Mouse (Mus musculus) intestine, embryonic 16.5 days (tissue): ENCODE measurements at regions not wholly inside any gene's neighbourhood (a gene's known extent, or its start where the extent isn't known, plus 50 kb on each side); places are given as distances from the start of the nearest gene placed in this dataset.

ENCODE experiments used
- ATAC-seq: fragments of 200-750 bp; cut with Nextera tagmentation; 2 replicates; pipeline ENCODE4 v1.8.0; 2017; ENCODE audit warnings: moderate TSS enrichment, moderate library complexity
- H3K27ac ChIP-seq: fragments of 300-500 bp; sonication (generic); 2 replicates; pipeline ENCODE4 v1.5.1; 2014; ENCODE audit warnings: mild to moderate bottlenecking, low read length
- H3K27me3 ChIP-seq: fragments of 300-500 bp; sonication (generic); replicated peaks from 2 replicates; pipeline ENCODE4 v1.6.1; 2014; ENCODE audit warnings: low read length, control low read depth, mixed read lengths; ENCODE audit not compliant: control insufficient read depth, insufficient read depth
- H3K36me3 ChIP-seq: fragments of 300-500 bp; sonication (generic); 2 replicates; pipeline ENCODE4 v1.6.1; 2014; ENCODE audit warnings: low read length, control low read depth; ENCODE audit not compliant: control insufficient read depth, insufficient read depth
- H3K4me1 ChIP-seq: fragments of 300-500 bp; sonication (generic); 2 replicates; pipeline ENCODE4 v1.6.1; 2014; ENCODE audit warnings: low read length, control low read depth, mixed read lengths; ENCODE audit not compliant: control insufficient read depth, insufficient read depth
- H3K4me2 ChIP-seq: fragments of 300-500 bp; sonication (generic); 2 replicates; pipeline ENCODE4 v1.6.1; 2014; ENCODE audit warnings: low read depth, low read length, control low read depth
- H3K4me3 ChIP-seq: fragments of 300-500 bp; sonication (generic); 2 replicates; pipeline ENCODE4 v1.5.1; 2014; ENCODE audit warnings: mild to moderate bottlenecking, low read length
- H3K9ac ChIP-seq: fragments of 300-500 bp; sonication (generic); 2 replicates; pipeline ENCODE4 v1.6.1; 2014; ENCODE audit warnings: low read depth, low read length
- H3K9me3 ChIP-seq: fragments of 300-500 bp; sonication (generic); 2 replicates; pipeline ENCODE4 v1.6.1; 2016; ENCODE audit warnings: low read length, control low read depth; ENCODE audit not compliant: control insufficient read depth
- WGBS: fragments of 180-500 bp; shearing (Covaris S2); extraction: QIAGEN DNeasy Blood & Tissue Kit; methylation state at CpG from one replicate; pipeline ENCODE4 v1.1.7; 2014; 5-methylcytosine and 5-hydroxymethylcytosine counted together

- Histone ChIP-seq H3K4me2 (no peak overlapping the region), H3K4me1 (no peaks in the 10 kb centered on the region), H3K27ac (no peak overlapping the region), H3K4me3 (no peak overlapping the region), H3K36me3 (no peaks in the 10 kb centered on the region), H3K9ac (no peak overlapping the region), H3K27me3 (no peaks in the 10 kb centered on the region), H3K9me3 (no peaks in the 10 kb centered on the region)
- 80% methylated on average over 3 of the region's 3 CpGs for WGBS
- ATAC-seq = no peak
These were observed 262.3 kb upstream of the Emcn start for GRCm38 (mm10) chr3:137078600-137078975.

- WGBS = 87% methylated on average over 8 of the region's 8 CpGs
- H3K4me3 ChIP-seq = no peak overlapping the region
These were observed 254.0 kb upstream of the Emcn start for GRCm38 (mm10) chr3:137086896-137087295.

GRCm38 (mm10) chr3:137100627-137101404, 240.1 kb upstream of the Emcn start:
- WGBS = 55% methylated on average over 4 of the region's 4 CpGs

More at GRCm38 (mm10) chr3:137086896-137087295, 254.0 kb upstream of the Emcn start:
- Histone ChIP-seq H3K27me3 (no peaks in the 10 kb centered on the region), H3K9me3 (no peaks in the 10 kb centered on the region), H3K9ac (no peak overlapping the region), H3K4me2 (no peak overlapping the region), H3K4me1 (no peaks in the 10 kb centered on the region), H3K36me3 (no peaks in the 10 kb centered on the region), H3K27ac (no peak overlapping the region)
- ATAC-seq = no peak

GRCm38 (mm10) chr3:137105930-137106329, 234.9 kb upstream of the Emcn start:
- Histone ChIP-seq H3K36me3 (no peaks in the 10 kb centered on the region), H3K4me1 (no peaks in the 10 kb centered on the region), H3K4me3 (no peak overlapping the region), H3K9ac (no peak overlapping the region), H3K27ac (no peak overlapping the region), H3K4me2 (no peak overlapping the region), H3K27me3 (no peaks in the 10 kb centered on the region), H3K9me3 (no peaks in the 10 kb centered on the region)
- WGBS = 88% methylated on average over 1 of the region's 1 CpGs
- ATAC-seq = no peak

More at GRCm38 (mm10) chr3:137100627-137101404, 240.1 kb upstream of the Emcn start:
- H3K9ac ChIP-seq = no peak overlapping the region
- H3K27me3 ChIP-seq = no peaks in the 10 kb centered on the region
- H3K4me3 ChIP-seq = no peak overlapping the region
- no peaks in the 10 kb centered on the region for H3K36me3 ChIP-seq
- no peaks in the 10 kb centered on the region for H3K9me3 ChIP-seq
- H3K4me1 ChIP-seq = no peaks in the 10 kb centered on the region
- ATAC-seq = no peak
- H3K27ac ChIP-seq = no peak overlapping the region
- no peak overlapping the region for H3K4me2 ChIP-seq

- 91% methylated on average over 2 of the region's 2 CpGs for WGBS
- H3K27ac ChIP-seq = no peak overlapping the region
- H3K4me2 ChIP-seq = no peak overlapping the region
- no peaks in the 10 kb centered on the region for H3K4me1 ChIP-seq
- no peak overlapping the region for H3K4me3 ChIP-seq
- H3K9ac ChIP-seq = no peak overlapping the region
- no peaks in the 10 kb centered on the region for H3K27me3 ChIP-seq
- no peak for ATAC-seq
- no peaks in the 10 kb centered on the region for H3K36me3 ChIP-seq
- no peaks in the 10 kb centered on the region for H3K9me3 ChIP-seq
These were observed 232.7 kb upstream of the Emcn start for GRCm38 (mm10) chr3:137108197-137108596.

GRCm38 (mm10) chr3:137109786-137110185, 231.1 kb upstream of the Emcn start:
- no peak overlapping the region for H3K9ac ChIP-seq
- no peak overlapping the region for H3K4me3 ChIP-seq
- no peaks in the 10 kb centered on the region for H3K27me3 ChIP-seq
- no peak overlapping the region for H3K4me2 ChIP-seq
- WGBS = 87% methylated on average over 9 of the region's 9 CpGs
- H3K9me3 ChIP-seq = no peaks in the 10 kb centered on the region
- H3K27ac ChIP-seq = no peak overlapping the region
- ATAC-seq = no peak
- no peaks in the 10 kb centered on the region for H3K4me1 ChIP-seq
- no peaks in the 10 kb centered on the region for H3K36me3 ChIP-seq

GRCm38 (mm10) chr3:137110485-137110884, 230.4 kb upstream of the Emcn start:
- Histone ChIP-seq H3K4me3 (no peak overlapping the region), H3K4me1 (no peaks in the 10 kb centered on the region), H3K9me3 (no peaks in the 10 kb centered on the region), H3K4me2 (no peak overlapping the region), H3K36me3 (no peaks in the 10 kb centered on the region), H3K27me3 (no peaks in the 10 kb centered on the region), H3K9ac (no peak overlapping the region), H3K27ac (no peak overlapping the region)
- WGBS = 64% methylated on average over 4 of the region's 4 CpGs
- no peak for ATAC-seq

GRCm38 (mm10) chr3:137129967-137130366, 210.9 kb upstream of the Emcn start:
- Histone ChIP-seq H3K27me3 (no peaks in the 10 kb centered on the region), H3K4me1 (no peaks in the 10 kb centered on the region), H3K9me3 (no peaks in the 10 kb centered on the region), H3K4me3 (no peak overlapping the region), H3K27ac (no peak overlapping the region), H3K9ac (no peak overlapping the region), H3K36me3 (no peaks in the 10 kb centered on the region), H3K4me2 (no peak overlapping the region)
- ATAC-seq = no peak
- 89% methylated on average over 4 of the region's 4 CpGs for WGBS

GRCm38 (mm10) chr3:137142041-137142440, 198.8 kb upstream of the Emcn start:
- ATAC-seq = no peak
- no peak overlapping the region for H3K9ac ChIP-seq
- H3K27ac ChIP-seq = no peak overlapping the region
- no peak overlapping the region for H3K4me3 ChIP-seq
- H3K27me3 ChIP-seq = no peaks in the 10 kb centered on the region
- no peaks in the 10 kb centered on the region for H3K4me1 ChIP-seq
- no peak overlapping the region for H3K4me2 ChIP-seq
- no peaks in the 10 kb centered on the region for H3K9me3 ChIP-seq
- no peaks in the 10 kb centered on the region for H3K36me3 ChIP-seq
- WGBS = 39% methylated on average over 3 of the region's 3 CpGs

GRCm38 (mm10) chr3:137146062-137146461, 194.8 kb upstream of the Emcn start:
- no peak for ATAC-seq
- no peak overlapping the region for H3K9ac ChIP-seq
- H3K9me3 ChIP-seq = no peaks in the 10 kb centered on the region
- no peak overlapping the region for H3K27ac ChIP-seq
- no peaks in the 10 kb centered on the region for H3K27me3 ChIP-seq
- H3K4me1 ChIP-seq = no peaks in the 10 kb centered on the region
- H3K4me2 ChIP-seq = no peak overlapping the region
- no peaks in the 10 kb centered on the region for H3K36me3 ChIP-seq
- no peak overlapping the region for H3K4me3 ChIP-seq
